Mouse (Mus musculus) limb, embryonic 14.5 days (tissue): ENCODE results near the gene Lamb3. TPM values are rescaled to one million over a fixed set of nuclear protein-coding genes. Genes with fewer than 3 reads are reported as not detected.
A peak's percentile ranks its signal among the peaks of the same experiment; 100 is the strongest.

ENCODE experiments used
- ATAC-seq: fragments of 200-750 bp; cut with Nextera tagmentation; 2 replicates; pipeline ENCODE4 v1.8.0; 2017; ENCODE audit warnings: low read depth, moderate number of reproducible peaks, moderate TSS enrichment; ENCODE audit not compliant: low FRiP score
- DNase-seq: peaks from one replicate; pipeline ENCODE4 v3.0.0-alpha.2; 2015; ENCODE audit warnings: low spot score
- H3K27ac ChIP-seq: fragments of 300-500 bp; sonication (generic); replicated peaks from 2 replicates; pipeline ENCODE4 v1.5.1; 2014; ENCODE audit warnings: low read depth, mild to moderate bottlenecking, low read length, moderate library complexity, mixed read lengths
- H3K27me3 ChIP-seq: fragments of 300-500 bp; sonication (generic); 2 replicates; pipeline ENCODE4 v1.6.1; 2014; ENCODE audit warnings: low read length, mixed read lengths; ENCODE audit not compliant: control insufficient read depth, insufficient read depth
- H3K36me3 ChIP-seq: fragments of 300-500 bp; sonication (generic); 2 replicates; pipeline ENCODE4 v1.6.1; 2014; ENCODE audit warnings: mild to moderate bottlenecking, low read length, moderate library complexity, mixed read lengths; ENCODE audit not compliant: control insufficient read depth, insufficient read depth
- H3K4me1 ChIP-seq: fragments of 300-500 bp; sonication (generic); 2 replicates; pipeline ENCODE4 v1.6.1; 2014; ENCODE audit warnings: antibody characterized with exemption, low read length, mixed read lengths; ENCODE audit not compliant: control insufficient read depth, insufficient read depth
- H3K4me2 ChIP-seq: fragments of 300-500 bp; sonication (generic); replicated peaks from 2 replicates; pipeline ENCODE4 v1.6.1; 2014; ENCODE audit warnings: low read depth, mild to moderate bottlenecking, low read length, moderate library complexity; ENCODE audit not compliant: severe bottlenecking
- H3K4me3 ChIP-seq: fragments of 300-500 bp; sonication (generic); replicated peaks from 2 replicates; pipeline ENCODE4 v1.5.1; 2014; ENCODE audit warnings: low read length
- H3K9ac ChIP-seq: fragments of 300-500 bp; sonication (generic); 2 replicates; pipeline ENCODE4 v1.6.1; 2014; ENCODE audit warnings: mild to moderate bottlenecking, low read depth, low read length, moderate library complexity; ENCODE audit not compliant: severe bottlenecking
- H3K9me3 ChIP-seq: fragments of 300-500 bp; sonication (generic); 2 replicates; pipeline ENCODE4 v1.6.1; 2016; ENCODE audit warnings: low read length; ENCODE audit not compliant: control insufficient read depth
- POLR2A ChIP-seq: fragments of 200-500 bp; IDR thresholded peaks from 2 replicates; pipeline ENCODE4 v1.8.0; 2012; ENCODE audit warnings: inconsistent platforms, mild to moderate bottlenecking, moderate library complexity, borderline replicate concordance; ENCODE audit not compliant: insufficient read depth, insufficient read length; ENCODE audit errors: extremely low read depth
- WGBS: fragments of 180-500 bp; shearing (Covaris S2); extraction: QIAGEN DNeasy Blood & Tissue Kit; methylation state at CpG from one replicate; pipeline ENCODE4 v1.1.7; 2014; 5-methylcytosine and 5-hydroxymethylcytosine counted together
- polyA plus RNA-seq, 2 experiments: library from polyadenylated mRNA; depleted of rRNA in 1 of 2; stranded (reverse) in 1 of 2; unstranded in 1 of 2; fragments of >200 nt; fragmentation: Nextera tagmentation in 1 of 2; extraction: Ambion mirVana in 1 of 2; gene quantifications; 2 replicates each; pipeline versions ENCODE4 v1.2.1 to v1.2.3; 2012 to 2014

Lamb3 gene
- polyA plus RNA-seq, 2 experiments: 4.0 to 4.6 TPM

DNA sequence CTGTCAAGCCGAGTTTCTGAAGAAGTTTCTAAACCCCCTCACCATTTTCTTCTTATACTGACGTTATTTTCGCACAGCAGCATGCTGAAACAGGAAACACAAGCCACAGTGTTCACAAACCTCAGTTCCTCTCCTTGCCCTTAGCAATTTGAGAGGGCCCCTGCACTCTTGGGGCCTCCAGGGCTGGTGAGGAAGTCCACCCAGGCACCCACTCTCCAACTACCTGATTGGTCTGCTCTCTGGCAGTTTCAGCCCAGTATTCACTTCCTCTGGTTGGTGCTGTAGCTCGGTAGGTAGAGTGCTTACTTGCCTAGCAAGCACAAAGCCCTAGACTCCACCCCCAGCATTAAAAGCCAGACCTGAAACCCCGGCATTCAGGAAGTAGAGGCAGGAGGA lies 6.1 kb upstream of the Lamb3 start, which contains the start of gene Traf3ip3:
Gene Traf3ip3 (minus strand): TSS at position 321 of the 396 bp plus-strand sequence.
- no peak within 1 kb of the TSS for H3K27ac ChIP-seq
- no peak within 1 kb of the TSS for H3K4me3 ChIP-seq
- no peak for TF ChIP-seq POLR2A
- no peak within 1 kb of the TSS for H3K4me2 ChIP-seq
- no peak within 1 kb of the TSS for H3K9ac ChIP-seq
- H3K36me3 ChIP-seq: no peaks in the 10 kb centered on the region
- H3K9me3 ChIP-seq: no peaks in the 10 kb centered on the region
- DNase-seq (no peak), ATAC-seq (no peak)
- 57% methylated on average over 5 of the region's 5 CpGs for WGBS
- H3K27me3 ChIP-seq: no peaks in the 10 kb centered on the region
- H3K4me1 ChIP-seq: no peaks in the 10 kb centered on the region

DNA sequence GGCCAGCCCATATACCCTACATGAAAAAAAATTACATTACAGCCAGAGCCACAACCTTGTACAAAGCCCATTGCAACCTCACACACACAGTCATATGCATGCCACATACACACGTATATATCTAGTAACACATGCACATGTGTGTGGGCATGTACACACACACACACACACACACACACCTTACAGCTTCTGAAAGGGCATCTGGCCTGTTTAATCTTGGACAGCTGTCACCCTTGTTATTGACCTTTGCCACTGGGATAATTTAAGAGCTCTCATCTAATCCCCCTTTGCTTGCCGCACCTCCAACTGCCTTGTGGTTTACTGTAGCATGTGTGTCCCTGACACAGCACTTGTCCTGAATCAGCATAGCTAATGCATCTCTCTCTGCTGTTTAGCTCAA lies 3.7 kb upstream of the Lamb3 start:
- Histone ChIP-seq H3K27me3 (no peaks in the 10 kb centered on the region), H3K9me3 (no peaks in the 10 kb centered on the region), H3K4me1 (no peaks in the 10 kb centered on the region), H3K4me3 (no peak overlapping the region), H3K27ac (no peak overlapping the region), H3K9ac (no peak overlapping the region), H3K36me3 (no peaks in the 10 kb centered on the region), H3K4me2 (no peak overlapping the region)
- DNase-seq: no peak
- 45% methylated on average over 2 of the region's 2 CpGs for WGBS
- no peak for TF ChIP-seq POLR2A
- ATAC-seq: no peak; the same call in 1 of the 2 replicates

DNA sequence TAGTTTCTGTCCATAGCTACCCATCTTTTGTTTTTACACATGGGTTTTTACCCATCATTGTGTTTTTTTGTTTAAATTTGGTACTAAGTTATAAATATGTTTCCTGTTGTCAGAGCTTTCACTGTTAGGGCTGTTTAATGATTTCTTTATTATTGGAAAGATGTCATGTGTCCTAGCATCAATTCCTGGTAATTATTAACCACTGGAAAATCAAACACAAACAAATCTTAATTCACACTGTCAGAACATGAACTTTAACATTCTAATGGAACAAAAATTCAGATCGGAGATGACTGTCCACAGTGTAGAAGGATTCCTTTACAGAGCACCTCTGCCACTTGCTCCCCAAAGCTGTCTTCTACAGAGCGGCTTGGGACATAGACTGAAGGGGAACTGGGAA lies 2.1 kb upstream of the Lamb3 start:
- H3K9ac ChIP-seq: no peak overlapping the region
- no peaks in the 10 kb centered on the region for H3K9me3 ChIP-seq
- no peak for TF ChIP-seq POLR2A
- no peak for ATAC-seq
- no peaks in the 10 kb centered on the region for H3K36me3 ChIP-seq
- WGBS: 95% methylated on average over 2 of the region's 2 CpGs
- no peak overlapping the region for H3K4me2 ChIP-seq
- no peaks in the 10 kb centered on the region for H3K4me1 ChIP-seq
- H3K27me3 ChIP-seq: no peaks in the 10 kb centered on the region
- DNase-seq: no peak
- no peak overlapping the region for H3K4me3 ChIP-seq
- no peak overlapping the region for H3K27ac ChIP-seq

DNA sequence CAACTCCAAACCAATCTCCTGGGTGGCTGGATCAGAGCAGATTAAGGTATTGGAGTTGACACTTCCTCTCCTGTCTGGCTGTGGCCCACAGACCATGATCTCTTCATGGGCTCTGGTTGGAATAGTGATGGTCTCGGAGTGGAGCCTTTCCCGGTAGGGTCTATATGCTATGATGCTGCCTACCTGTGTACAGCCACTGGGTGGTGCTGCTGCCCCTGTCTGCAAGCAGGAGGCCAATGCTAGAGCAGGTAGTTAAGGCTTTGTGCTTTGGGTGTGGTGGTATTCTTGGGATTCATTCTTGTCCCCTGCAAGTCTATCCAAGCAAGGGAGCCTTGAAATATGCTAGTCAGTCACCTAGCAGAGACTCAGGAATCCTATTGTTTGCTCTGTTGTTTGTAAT lies 679 bp downstream of the Lamb3 start:
- Histone ChIP-seq H3K27me3 (no peaks in the 10 kb centered on the region), H3K36me3 (no peaks in the 10 kb centered on the region), H3K4me3 (no peak overlapping the region), H3K4me2 (no peak overlapping the region), H3K27ac (no peak overlapping the region), H3K9ac (no peak overlapping the region), H3K9me3 (no peaks in the 10 kb centered on the region), H3K4me1 (no peaks in the 10 kb centered on the region)
- DNase-seq (no peak), ATAC-seq (no peak)
- WGBS: 25% methylated on average over 2 of the region's 2 CpGs
- TF ChIP-seq POLR2A: no peak

DNA sequence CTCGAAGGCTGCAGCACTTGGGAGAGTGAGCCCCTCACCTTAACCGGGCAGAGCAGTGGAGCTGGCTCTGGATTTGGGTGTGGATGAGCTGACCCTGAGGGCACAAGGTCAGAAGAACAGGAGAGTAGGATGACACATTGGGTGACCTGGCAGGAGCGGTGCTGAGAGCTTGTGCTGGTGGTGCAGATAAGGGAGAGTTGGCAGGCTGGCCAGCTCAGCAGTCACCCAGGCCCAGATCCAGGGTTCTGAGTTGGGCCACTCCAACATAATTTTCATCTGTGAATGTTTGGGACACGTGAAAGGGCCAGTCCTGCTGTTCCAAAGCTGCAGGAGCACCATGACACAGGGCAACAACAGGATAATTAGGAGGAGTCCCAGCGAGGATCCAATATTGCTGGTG lies 3.9 kb downstream of the Lamb3 start:
- WGBS: 62% methylated on average over 5 of the region's 5 CpGs
- H3K4me2 ChIP-seq: no peak overlapping the region
- H3K9ac ChIP-seq: no peak overlapping the region
- DNase-seq (no peak), ATAC-seq (no peak)
- no peak for TF ChIP-seq POLR2A
- H3K36me3 ChIP-seq: no peaks in the 10 kb centered on the region
- no peaks in the 10 kb centered on the region for H3K27me3 ChIP-seq
- no peak overlapping the region for H3K4me3 ChIP-seq
- H3K27ac ChIP-seq: no peak overlapping the region
- no peaks in the 10 kb centered on the region for H3K9me3 ChIP-seq
- H3K4me1 ChIP-seq: no peaks in the 10 kb centered on the region

DNA sequence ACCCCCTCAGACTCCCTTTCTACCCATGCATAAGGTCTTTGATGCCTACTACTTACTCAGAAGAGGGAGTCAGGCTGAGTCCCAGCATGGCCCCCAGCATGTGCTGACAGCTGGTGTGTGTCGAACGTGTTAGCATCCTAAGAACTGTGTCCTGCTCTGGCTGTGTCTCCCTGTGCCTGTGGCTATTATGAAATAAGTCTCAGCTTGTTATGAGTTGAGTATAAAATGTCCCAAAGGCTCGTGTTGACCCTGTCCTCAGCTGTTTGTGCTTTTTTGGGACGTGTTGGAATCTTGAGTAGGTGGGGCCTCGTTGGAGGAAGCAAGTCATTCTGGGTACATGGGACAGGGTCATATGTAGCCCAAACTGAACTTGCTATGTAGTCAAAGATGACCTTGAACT lies 6.6 kb downstream of the Lamb3 start:
- H3K4me1 ChIP-seq: no peaks in the 10 kb centered on the region
- no peak for TF ChIP-seq POLR2A
- no peak overlapping the region for H3K4me2 ChIP-seq
- 72% methylated on average over 5 of the region's 5 CpGs for WGBS
- H3K9me3 ChIP-seq: no peaks in the 10 kb centered on the region
- ATAC-seq (peak; percentile 70), DNase-seq (no peak)
- no peak overlapping the region for H3K4me3 ChIP-seq
- H3K9ac ChIP-seq: no peak overlapping the region
- H3K27ac ChIP-seq: no peak overlapping the region
- no peaks in the 10 kb centered on the region for H3K27me3 ChIP-seq
- no peaks in the 10 kb centered on the region for H3K36me3 ChIP-seq
